Mouse (Mus musculus): Measurements from ENCODE around the gene Fer1l5. TPM values are rescaled to one million over a fixed set of nuclear protein-coding genes. Genes with fewer than 3 reads are reported as not detected.
A peak's percentile ranks its signal among the peaks of the same experiment; 100 is the strongest.

Fer1l5 gene
- 0.02 TPM in 1 of 2 replicates, not detected in the other for polyA plus RNA-seq (2012; rRNA removed)

- Histone ChIP-seq H3K27ac (ENCODE audit: insufficient read depth, low read length) (no peak within 1 kb of the TSS), H3K4me1 (ENCODE audit: control insufficient read depth, insufficient read depth, low read length) (peaks cover 5% of the 10 kb centered on the region; the same call in 1 of the 2 replicates)
- TF ChIP-seq POLR2A (IDR thresholded peaks at IDR 0.05; ENCODE audit: extremely low read depth, insufficient read depth, low read length) (no peak), CTCF (IDR thresholded peaks at IDR 0.05; ENCODE audit: extremely low read depth, insufficient read depth, low read length) (no peak)
Observed at GRCm38 (mm10) chr1:36371934-36372845, at the start of gene Fer1l5. Fer1l5 (plus strand) TSS chr1:36372291.

DNA sequence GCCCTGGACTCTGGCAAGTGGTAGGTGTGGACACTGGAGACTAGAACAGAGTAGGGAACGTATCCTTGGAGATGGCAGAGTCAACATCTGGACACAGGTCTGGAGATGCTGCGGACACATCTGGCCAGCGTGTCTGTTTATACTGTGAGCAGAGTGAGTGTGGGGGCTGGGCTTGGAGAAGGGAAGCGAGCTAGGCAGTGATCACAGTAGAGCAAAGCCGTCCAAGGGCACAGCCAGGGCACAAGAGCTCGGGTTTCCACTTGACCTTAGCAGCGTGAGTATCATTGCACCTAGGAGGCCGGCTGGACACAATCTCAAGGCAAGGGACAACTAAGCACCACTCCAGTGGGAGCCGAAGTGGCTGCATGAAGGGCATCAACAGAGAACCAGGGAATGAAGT is 49.0 kb upstream of the Fer1l5 start:
- H3K4me1 ChIP-seq (ENCODE audit: control insufficient read depth, insufficient read depth, low read length) = no peaks in the 10 kb centered on the region
- H3K27ac ChIP-seq (ENCODE audit: insufficient read depth, low read length) = no peak overlapping the region
- TF ChIP-seq CTCF (IDR thresholded peaks at IDR 0.05; ENCODE audit: extremely low read depth, insufficient read depth, low read length) (no peak), POLR2A (IDR thresholded peaks at IDR 0.05; ENCODE audit: extremely low read depth, insufficient read depth, low read length) (no peak)
- no peak overlapping the region for H3K4me3 ChIP-seq (ENCODE audit: insufficient read depth, low read length)

More at GRCm38 (mm10) chr1:36371934-36372845, at the start of gene Fer1l5:
- no peak within 1 kb of the TSS for H3K4me3 ChIP-seq (ENCODE audit: insufficient read depth, low read length)

- Histone ChIP-seq H3K4me3 (ENCODE audit: insufficient read depth, low read length) (no peak overlapping the region), H3K4me1 (ENCODE audit: control insufficient read depth, insufficient read depth, low read length) (0 out of 2 replicates have a peak, but pooled peaks cover 1% of the 10 kb centered on the region), H3K27ac (ENCODE audit: insufficient read depth, low read length) (no peak overlapping the region)
- TF ChIP-seq CTCF (IDR thresholded peaks at IDR 0.05; ENCODE audit: extremely low read depth, insufficient read depth, low read length) (peak; percentile 81), POLR2A (IDR thresholded peaks at IDR 0.05; ENCODE audit: extremely low read depth, insufficient read depth, low read length) (no peak)
Observed at GRCm38 (mm10) chr1:36323746-36324448, 48.2 kb upstream of the Fer1l5 start.

GRCm38 (mm10) chr1:36325900-36326321 is 46.2 kb upstream of the Fer1l5 start:
- H3K4me1 ChIP-seq (ENCODE audit: control insufficient read depth, insufficient read depth, low read length) = 0 out of 2 replicates have a peak, but pooled peaks cover 1% of the 10 kb centered on the region
- no peak overlapping the region for H3K27ac ChIP-seq (ENCODE audit: insufficient read depth, low read length)
- no peak overlapping the region for H3K4me3 ChIP-seq (ENCODE audit: insufficient read depth, low read length)
- no peak for TF ChIP-seq POLR2A (IDR thresholded peaks at IDR 0.05; ENCODE audit: extremely low read depth, insufficient read depth, low read length)
- TF ChIP-seq CTCF (IDR thresholded peaks at IDR 0.05; ENCODE audit: extremely low read depth, insufficient read depth, low read length) = no peak

GRCm38 (mm10) chr1:36326815-36327214 is 45.3 kb upstream of the Fer1l5 start:
- H3K4me3 ChIP-seq (ENCODE audit: insufficient read depth, low read length) = no peak overlapping the region
- no peak overlapping the region for H3K27ac ChIP-seq (ENCODE audit: insufficient read depth, low read length)
- TF ChIP-seq POLR2A (IDR thresholded peaks at IDR 0.05; ENCODE audit: extremely low read depth, insufficient read depth, low read length) = no peak
- TF ChIP-seq CTCF (IDR thresholded peaks at IDR 0.05; ENCODE audit: extremely low read depth, insufficient read depth, low read length) = no peak
- H3K4me1 ChIP-seq (ENCODE audit: control insufficient read depth, insufficient read depth, low read length) = 0 out of 2 replicates have a peak, but pooled peaks cover 1% of the 10 kb centered on the region

GRCm38 (mm10) chr1:36331743-36332142 is 40.3 kb upstream of the Fer1l5 start:
- H3K4me3 ChIP-seq (ENCODE audit: insufficient read depth, low read length) = no peak overlapping the region
- peaks cover 1% of the 10 kb centered on the region; the same call in 1 of the 2 replicates for H3K4me1 ChIP-seq (ENCODE audit: control insufficient read depth, insufficient read depth, low read length)
- no peak overlapping the region for H3K27ac ChIP-seq (ENCODE audit: insufficient read depth, low read length)
- TF ChIP-seq POLR2A (IDR thresholded peaks at IDR 0.05; ENCODE audit: extremely low read depth, insufficient read depth, low read length) (no peak), CTCF (IDR thresholded peaks at IDR 0.05; ENCODE audit: extremely low read depth, insufficient read depth, low read length) (no peak)

DNA sequence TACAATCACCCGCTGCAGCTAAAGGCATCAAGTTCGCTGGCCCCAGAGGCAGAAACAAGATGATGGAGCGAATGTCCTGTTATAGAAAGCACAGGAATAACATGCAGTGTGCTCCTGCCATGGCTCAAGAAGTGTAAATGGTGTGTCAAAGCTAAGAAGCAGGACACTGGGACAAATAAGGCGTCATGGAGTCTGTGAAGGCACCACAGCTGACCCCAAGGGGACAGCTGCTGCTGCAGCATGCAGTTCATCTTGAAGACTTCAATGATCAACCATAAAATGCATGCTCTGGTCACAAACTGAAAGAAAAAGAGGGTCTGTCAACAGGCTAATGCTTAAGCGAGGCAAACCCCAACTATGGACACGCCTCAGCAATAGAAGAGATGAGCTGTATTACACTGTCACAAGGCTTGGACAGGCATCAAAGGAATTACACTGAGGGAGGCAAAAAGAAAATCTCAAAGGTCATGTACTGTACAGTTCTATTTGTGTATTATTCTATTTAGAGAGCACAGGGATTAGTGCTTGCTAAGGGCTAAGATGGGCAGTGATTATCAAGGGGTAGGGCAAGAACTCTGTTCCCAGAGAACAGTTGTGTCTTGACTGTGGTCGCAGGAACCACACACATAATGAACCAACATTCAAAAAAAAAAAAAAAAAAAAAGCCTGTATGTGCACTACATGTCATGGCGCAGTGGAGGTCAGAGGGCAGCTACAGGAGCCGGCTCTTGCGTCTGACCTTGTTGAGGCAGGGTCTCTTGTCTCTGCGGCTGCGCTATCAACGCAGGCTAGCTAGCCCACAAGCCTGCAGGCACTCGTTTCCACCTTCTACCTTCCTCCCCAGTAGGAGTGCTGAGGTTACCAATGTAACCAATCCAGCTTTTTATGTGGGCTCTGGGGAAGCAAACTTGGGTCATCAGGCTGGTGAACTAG is 38.9 kb upstream of the Fer1l5 start:
- no peak overlapping the region for H3K27ac ChIP-seq (ENCODE audit: insufficient read depth, low read length)
- peaks cover 1% of the 10 kb centered on the region; the same call in 1 of the 2 replicates for H3K4me1 ChIP-seq (ENCODE audit: control insufficient read depth, insufficient read depth, low read length)
- no peak overlapping the region for H3K4me3 ChIP-seq (ENCODE audit: insufficient read depth, low read length)
- no peak for TF ChIP-seq CTCF (IDR thresholded peaks at IDR 0.05; ENCODE audit: extremely low read depth, insufficient read depth, low read length)
- no peak for TF ChIP-seq POLR2A (IDR thresholded peaks at IDR 0.05; ENCODE audit: extremely low read depth, insufficient read depth, low read length)

DNA sequence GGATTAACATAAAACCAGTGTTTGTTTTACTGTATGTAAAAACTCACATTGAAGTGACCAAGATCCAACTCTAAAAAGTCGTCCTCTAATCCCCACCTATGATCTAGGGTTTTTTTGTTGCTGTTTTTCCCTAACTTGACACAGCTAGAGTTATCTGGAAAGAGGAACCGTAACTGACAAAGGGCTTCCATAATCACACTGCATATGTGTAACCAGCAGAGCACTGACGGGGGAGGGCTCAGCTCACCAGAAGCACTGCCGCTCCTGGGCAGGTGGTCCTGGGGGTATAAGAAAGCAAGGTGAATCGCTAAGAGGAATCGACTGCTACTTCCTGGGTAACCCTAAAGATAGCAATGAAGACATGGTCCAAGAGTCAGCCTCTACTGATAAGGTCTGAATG is 29.5 kb upstream of the Fer1l5 start:
- TF ChIP-seq POLR2A (IDR thresholded peaks at IDR 0.05; ENCODE audit: extremely low read depth, insufficient read depth, low read length) (no peak), CTCF (IDR thresholded peaks at IDR 0.05; ENCODE audit: extremely low read depth, insufficient read depth, low read length) (no peak)
- no peak overlapping the region for H3K27ac ChIP-seq (ENCODE audit: insufficient read depth, low read length)
- no peak overlapping the region for H3K4me3 ChIP-seq (ENCODE audit: insufficient read depth, low read length)
- H3K4me1 ChIP-seq (ENCODE audit: control insufficient read depth, insufficient read depth, low read length) = no peaks in the 10 kb centered on the region
